Mouse (Mus musculus): ENCODE results near the gene Pla1a.

DNA sequence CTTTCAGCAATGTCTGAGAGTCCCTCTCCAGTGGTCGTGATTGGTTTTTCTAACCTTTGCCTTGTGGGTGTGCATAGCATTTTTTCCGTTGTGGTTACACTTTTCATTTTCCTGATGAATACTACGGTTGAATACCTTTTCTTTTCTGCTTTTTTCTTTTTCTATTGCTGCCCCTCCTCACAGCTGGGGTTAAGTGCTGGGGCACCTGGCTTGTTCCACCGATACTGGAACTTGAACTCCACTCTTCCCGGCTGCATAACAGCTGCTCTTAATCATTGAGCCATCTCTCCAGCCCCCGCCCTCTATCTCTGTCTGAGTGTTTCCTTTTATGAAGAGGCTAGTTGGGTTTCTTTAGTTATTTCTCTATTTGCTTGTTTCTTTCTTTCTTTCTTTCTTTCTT is 53.9 kb downstream of the Pla1a start:
- no peak for TF ChIP-seq CTCF (IDR thresholded peaks at IDR 0.05)
- TF ChIP-seq EP300 (IDR thresholded peaks at IDR 0.05): no peak

All from lung, postnatal 0 days (tissue).